Mouse (Mus musculus) left cerebral cortex, postnatal 14 days (tissue): ENCODE data around the gene Hypk. TPM values are rescaled to one million over a fixed set of nuclear protein-coding genes. Genes with fewer than 3 reads are reported as not detected.
"Not testable (repeated sequence)": the region's sequence is repeated elsewhere in the genome, so short reads cannot be mapped to it uniquely, and the experiment has no call there.

ENCODE experiments used
- DNase-seq, 2 experiments: peaks; one replicate each; pipeline ENCODE4 v3.0.0; 2021 to 2022; ENCODE audit warnings: low spot score in 2 of 2, mixed read lengths in 1 of 2
- intact Hi-C: fragments of 180-260 bp; cut with DNase I; formaldehyde crosslinking; loops from one replicate; pipeline ENCODE4 v1.15.1; 2025
- microRNA-seq, 2 experiments: library from miRNA; unstranded; fragments of <30 nt; microRNA quantifications; one replicate each; pipeline ENCODE4 v1.2.0; 2022
- total RNA-seq, 2 experiments: library from RNA; stranded (reverse); gene quantifications; 2 replicates each; pipeline ENCODE4 v1.2.3; 2021

Gene Hypk
- total RNA-seq, 2 experiments from 2014 or later = 14.9 to 18.8 TPM

DNA sequence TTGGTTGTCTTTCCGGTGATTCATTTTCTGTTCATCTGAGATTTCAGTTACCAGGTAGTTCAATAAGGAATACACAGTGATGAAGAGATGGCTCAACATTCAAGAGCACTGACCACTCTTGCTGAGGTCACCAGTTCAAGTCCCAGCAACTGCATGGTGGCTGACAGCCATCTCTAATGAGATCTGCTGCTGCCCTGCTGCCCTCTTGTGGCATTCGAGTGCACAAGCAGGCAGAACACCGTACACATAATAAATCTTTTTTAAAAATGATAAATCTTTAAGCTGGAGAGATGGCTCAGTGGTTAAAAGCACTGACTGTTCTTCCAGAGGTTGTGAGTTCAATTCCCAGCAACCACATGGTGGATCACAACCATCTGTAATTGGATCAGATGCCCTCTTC is 27.4 kb downstream of the Hypk start:
- intact Hi-C loops = no loop called here
- no peak for DNase-seq

DNA sequence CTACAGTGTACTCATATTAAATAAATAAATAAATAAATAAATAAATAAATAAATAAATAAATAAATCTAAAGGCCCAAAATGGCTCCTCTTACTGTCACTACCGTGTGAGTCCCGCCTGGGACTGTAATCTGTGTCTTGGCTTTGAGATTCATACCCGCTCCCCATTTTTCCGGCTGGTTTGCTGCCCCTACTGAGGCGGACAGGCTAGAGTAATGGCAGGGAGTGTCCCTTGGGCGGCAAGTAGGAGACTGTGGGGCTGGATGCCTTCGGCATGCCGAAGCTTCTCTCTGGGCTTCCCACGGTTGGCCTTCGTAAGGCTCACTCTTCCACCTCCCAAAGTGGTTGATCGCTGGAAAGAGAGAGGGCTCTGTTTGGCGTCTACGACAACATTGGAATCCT is 27.8 kb downstream of the Hypk start:
- DNase-seq, intact Hi-C loops: not testable (repeated sequence)

DNA sequence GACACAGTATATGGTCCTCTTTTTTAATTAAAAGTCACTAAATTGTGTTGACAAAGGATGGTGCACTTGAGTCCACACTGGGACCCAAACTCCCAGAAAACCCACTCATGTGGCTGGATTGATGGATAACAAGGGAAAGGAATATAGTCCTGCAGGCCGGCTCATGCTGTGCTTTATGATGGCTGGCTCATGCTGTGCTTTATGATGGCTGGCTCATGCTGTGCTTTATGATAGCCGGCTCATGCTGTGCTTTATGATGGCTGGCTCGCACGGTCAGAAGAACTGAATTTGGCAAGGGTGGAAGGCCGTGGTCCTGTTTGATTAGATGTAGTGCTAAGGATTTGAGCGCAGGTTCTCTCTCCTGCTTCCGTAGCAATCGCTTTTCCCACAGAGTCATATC is 30.5 kb downstream of the Hypk start:
- intact Hi-C loops = no loop called here
- no peak for DNase-seq

DNA sequence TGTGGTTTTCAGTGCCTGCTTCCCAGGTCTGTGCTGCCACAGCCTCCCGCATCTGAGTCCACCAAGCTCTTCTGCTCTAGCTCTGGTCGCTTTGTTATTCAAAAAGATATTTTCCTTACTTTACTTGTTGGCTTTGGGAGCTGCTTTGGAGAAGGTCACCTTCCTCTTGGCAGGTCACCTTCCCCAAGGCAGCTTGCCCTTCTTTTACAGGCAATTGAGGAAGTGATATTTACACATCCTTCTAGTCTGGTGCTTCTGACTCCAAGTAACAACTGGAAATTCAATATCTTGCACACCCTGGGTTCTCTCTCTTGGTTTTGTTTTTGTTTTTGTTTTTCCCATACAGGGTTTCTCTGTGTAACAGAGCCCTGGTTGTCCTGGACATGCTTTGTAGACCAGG is 31.3 kb downstream of the Hypk start:
- DNase-seq, intact Hi-C loops: not testable (repeated sequence)

DNA sequence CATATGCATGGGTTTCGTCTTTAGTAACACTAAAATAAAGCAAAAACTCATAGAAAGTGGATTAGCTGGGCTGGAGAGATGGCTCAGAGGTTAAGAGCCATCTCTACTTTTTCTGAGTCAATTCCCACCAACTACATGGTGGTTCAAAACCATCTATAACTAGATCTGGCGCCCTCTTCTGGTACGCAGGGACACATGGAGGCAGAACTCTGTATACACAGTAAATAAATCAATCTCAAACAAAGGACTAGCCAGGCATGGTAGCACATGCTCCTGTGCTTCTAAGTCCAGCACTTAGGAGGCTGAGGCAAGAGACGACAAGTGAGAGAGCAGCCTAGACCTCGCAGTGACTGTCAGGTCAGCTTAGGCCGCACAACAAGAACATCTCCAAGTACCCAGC is 48.5 kb downstream of the Hypk start:
- DNase-seq, intact Hi-C loops: not testable (repeated sequence)

DNA sequence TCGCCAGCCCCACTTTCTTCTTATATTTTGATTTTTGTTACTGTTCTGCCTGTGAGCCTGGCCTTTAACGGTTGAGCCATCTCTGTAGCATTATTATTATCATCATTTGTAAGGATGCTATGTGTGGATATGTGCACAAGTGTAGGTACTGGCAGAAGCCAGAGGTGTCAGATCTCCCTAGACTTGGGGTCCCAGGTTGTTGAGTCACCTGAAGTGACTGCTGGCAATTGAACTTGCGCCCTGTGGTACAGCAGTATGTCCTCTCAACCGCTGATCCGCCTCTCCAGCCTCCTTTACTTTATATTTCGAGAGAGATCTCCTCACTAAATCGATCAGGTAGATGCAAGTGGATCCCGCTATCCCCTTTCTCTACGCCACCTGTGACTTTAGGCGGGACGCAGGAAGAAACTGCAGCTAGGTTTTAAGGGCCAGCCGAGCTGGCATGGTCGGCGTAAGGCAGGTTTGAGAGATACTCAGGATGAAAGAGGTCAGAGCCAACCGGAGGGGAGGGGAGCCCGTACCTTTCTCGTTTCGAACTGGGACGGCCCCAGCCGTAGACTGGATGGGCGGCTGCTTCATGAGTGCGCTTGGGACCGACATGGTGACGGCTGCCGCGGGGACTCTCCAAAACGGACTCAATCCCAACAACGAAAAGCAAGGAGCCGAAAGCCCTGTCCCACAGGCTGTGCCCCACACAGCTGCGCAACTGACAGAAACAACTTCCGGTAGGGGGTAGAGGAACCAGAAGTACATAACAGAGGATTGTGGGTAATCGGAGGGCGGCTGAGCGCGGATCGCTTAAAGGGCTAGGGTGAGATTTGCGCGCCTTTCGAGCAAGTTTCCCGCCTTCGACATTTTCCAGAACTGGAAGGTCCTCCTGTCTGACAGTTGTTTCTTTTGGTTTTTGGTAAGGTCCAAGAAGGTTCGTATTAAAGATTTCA is 53.1 kb downstream of the Hypk start, which contains the start of the genes Mfap1a and Wdr76:
Gene Mfap1a, minus strand, starts transcription at position 724 of the 941 bp plus-strand sequence.
Gene Wdr76, plus strand, starts transcription at position 782 of the 941 bp plus-strand sequence.
- intact Hi-C loops = loop anchor here (5.0 kb wide), 1 partner anchor 34 kb away; the partner anchor contains the start of gene Mfap1b
- peak; percentile 84 to 85 for DNase-seq

DNA sequence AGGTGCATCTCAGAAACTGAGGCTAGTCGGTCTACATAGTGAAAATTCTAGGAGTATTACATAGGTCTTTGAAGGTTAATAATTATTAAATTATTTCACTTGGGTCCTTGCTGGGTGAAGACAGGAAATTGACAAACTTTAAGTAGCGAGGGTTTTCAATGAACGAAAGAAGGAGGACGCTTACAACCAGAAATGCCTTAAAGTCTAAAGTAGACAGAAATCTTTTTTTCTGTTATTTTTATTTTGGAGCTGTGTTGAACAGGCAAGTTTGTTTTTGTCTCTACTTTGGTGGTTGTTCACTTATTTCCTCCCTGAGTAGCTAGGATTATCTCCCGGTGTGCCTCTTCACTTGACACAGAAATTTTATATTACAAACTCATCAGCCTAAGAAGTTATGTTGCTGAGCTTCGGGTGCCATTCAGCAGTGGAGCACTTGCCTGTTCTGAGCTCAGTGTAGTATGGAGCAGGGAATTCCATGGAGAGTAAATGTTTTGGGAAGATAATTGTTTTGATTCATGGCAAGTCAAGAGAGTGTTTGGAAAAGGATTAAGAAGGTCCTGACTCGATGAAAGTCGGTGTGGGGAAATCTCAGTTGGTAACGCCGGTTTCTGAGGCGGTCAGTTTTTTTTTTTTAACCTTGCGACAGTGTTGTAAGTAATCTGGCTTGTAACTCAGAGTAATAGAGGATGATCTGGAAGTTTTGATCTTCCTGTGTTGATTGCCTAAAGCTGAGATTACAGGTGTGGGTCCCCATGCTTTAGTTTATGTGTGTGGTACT is 54.3 kb downstream of the Hypk start:
- intact Hi-C loops = loop anchor here (5.0 kb wide), 1 partner anchor 35 kb away; the partner anchor contains the start of gene Mfap1b
- no peak for DNase-seq

DNA sequence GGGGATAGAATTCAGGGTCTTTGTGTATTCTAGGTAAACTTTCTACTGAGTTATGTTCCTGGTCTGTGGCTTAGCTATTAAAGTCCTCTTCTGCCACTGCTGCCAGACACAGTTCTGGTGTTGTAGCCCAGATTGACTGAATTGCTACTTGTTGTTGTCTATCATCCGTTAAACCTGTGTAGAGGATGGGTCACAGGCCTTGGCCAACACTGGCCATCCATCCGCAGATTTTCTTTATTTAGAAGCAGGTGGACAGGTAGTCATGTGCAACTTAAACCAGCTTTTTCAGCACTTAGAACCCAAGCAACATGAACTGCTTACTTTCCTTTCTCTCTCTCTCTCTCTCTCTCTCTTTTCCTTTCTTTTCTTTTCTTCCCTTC is 54.9 kb downstream of the Hypk start:
- intact Hi-C loops = loop anchor here (5.0 kb wide), 1 partner anchor 36 kb away; the partner anchor contains the start of gene Mfap1b
- no peak for DNase-seq

Small RNA genes within 50 kb of the gene (microRNA-seq; reads per million reads assigned to microRNA genes)
- gene Gm22953 = 0 reads per million in 2 experiments

Other genes with a start within 250 kb of the Hypk start
- 100 to 1,000 TPM; 136 to 152 TPM for gene Trp53bp1, start 181.9 kb upstream of the Hypk start, total RNA-seq
- gene Map1a, start 163.7 kb upstream of the Hypk start, total RNA-seq = 100 to 1,000 TPM; 489 to 493 TPM
- 10 to 100 TPM; 83.7 to 90.9 TPM for gene Ppip5k1, start 97.9 kb upstream of the Hypk start, total RNA-seq
- gene Ckmt1, start 95.6 kb upstream of the Hypk start, total RNA-seq = 100 to 1,000 TPM; 399 to 404 TPM
- under 1 TPM in 1 of 2 experiments, not detected in 1; 0.29 TPM for gene Strc, start 66.1 kb upstream of the Hypk start, total RNA-seq
- 100 to 1,000 TPM; 197 to 222 TPM for gene Pdia3, start 39.5 kb upstream of the Hypk start, total RNA-seq
- 1 to 10 TPM; 4.7 to 4.8 TPM for gene Catsper2, start 39.5 kb upstream of the Hypk start, total RNA-seq
- not detected for gene Ell3, start 9.0 kb upstream of the Hypk start, total RNA-seq
- 100 to 1,000 TPM; 168 to 172 TPM for gene Serf2, start 4.1 kb upstream of the Hypk start, total RNA-seq
- under 1 TPM; 0.70 to 0.82 TPM for gene Serinc4, start 3.5 kb downstream of the Hypk start, total RNA-seq
- 10 to 100 TPM; 40.3 to 41.8 TPM for gene Mfap1b, start 20.8 kb downstream of the Hypk start, total RNA-seq
- gene Mfap1a, start 53.4 kb downstream of the Hypk start, total RNA-seq = 10 to 100 TPM; 31.9 to 37.9 TPM
- 1 to 10 TPM; 4.1 to 4.7 TPM for gene Wdr76, start 53.4 kb downstream of the Hypk start, total RNA-seq